Mouse (Mus musculus) bone marrow, adult 2 months (tissue): ENCODE measurements around the gene Ttc1.

ENCODE experiments used
- CTCF ChIP-seq: fragments of 200-500 bp; IDR thresholded peaks from 2 replicates; pipeline ENCODE4 v1.5.1; 2011; ENCODE audit warnings: low read length, control low read depth; ENCODE audit not compliant: control insufficient read depth, insufficient read depth
- POLR2A ChIP-seq: fragments of 200-500 bp; IDR thresholded peaks from 2 replicates; pipeline ENCODE4 v1.6.1; 2011; ENCODE audit warnings: low read depth, mild to moderate bottlenecking, control low read depth, low read length, borderline replicate concordance; ENCODE audit not compliant: control insufficient read depth

DNA sequence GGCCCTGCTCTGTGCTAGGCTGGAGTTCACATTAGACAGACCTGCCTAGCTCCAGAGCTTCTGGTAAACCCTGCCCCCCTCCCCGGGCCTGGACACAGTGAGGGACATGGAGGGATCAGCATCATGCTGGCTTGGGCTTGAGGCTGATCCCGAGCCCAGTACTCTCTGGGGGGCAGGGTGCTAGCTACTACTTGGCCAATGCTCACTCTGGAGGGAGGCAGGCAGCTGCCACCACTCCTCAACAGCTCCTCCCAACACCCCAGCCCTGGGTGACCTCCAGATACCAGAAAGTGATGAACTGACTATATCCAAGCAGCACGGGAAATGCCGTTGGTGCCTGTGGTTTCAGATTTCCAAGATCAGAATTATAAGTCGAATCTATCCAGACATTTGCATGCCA, 25.9 kb upstream of the Ttc1 start:
- TF ChIP-seq CTCF (no peak), POLR2A (no peak)
